Comparison of ENCODE assay signal across 15 mouse cellular contexts in genomic region chr9:52368911-52369310, GRCm38 (mm10).
DNase-seq lines count a peak whose midpoint lies in the region; ATAC-seq lines count a peak whose summit lies in the region.
"Had no signal": no experiment of that assay in that cellular context is flagged by ENCODE, and none has a peak within 500 bp of the region (broad histone marks: within the 10 kb centered on the region; RNA-seq: fewer than 3 reads in every experiment).

No protein-coding gene starts in this region.

- H3K4me3 ChIP-seq in forebrain, embryonic 13.5 days = no peak overlapping the region
- no peak overlapping the region for H3K4me3 ChIP-seq in kidney, embryonic 14.5 days (ENCODE audit: low read length)
- H3K4me3 ChIP-seq: heart, embryonic 15.5 days; left cerebral cortex, adult 2 months; stomach, embryonic 15.5 days had no signal

- H3K4me1 ChIP-seq in forebrain, embryonic 13.5 days = peaks cover 15% of the 10 kb centered on the region
- H3K4me1 ChIP-seq in kidney, embryonic 14.5 days (ENCODE audit: control insufficient read depth, insufficient read depth, low read length) = no peaks in the 10 kb centered on the region
- H3K4me1 ChIP-seq: heart, embryonic 15.5 days; stomach, embryonic 15.5 days had no signal

- DNase-seq in cerebellum, adult 9-10 months = peak; percentile 5
- DNase-seq in cerebellum, adult 8-10 months = no peak
- DNase-seq in 3T3-L1 (ENCODE audit: low read depth, low spot score) = peak; percentile 48
- peak; percentile 6 to 7 for DNase-seq in layer of hippocampus, postnatal 36 days
- DNase-seq in urinary bladder, postnatal 36 days (ENCODE audit: low spot score in 2 of 2) = no peak
- DNase-seq in spleen, postnatal 4 days (ENCODE audit: low spot score in 2 of 2) = no peak
- DNase-seq: gastrocnemius, postnatal 14 days; lung, postnatal 4 days had no signal

- H3K4me2 ChIP-seq in forebrain, embryonic 13.5 days = no peak overlapping the region; the same call in 1 of the 2 replicates
- H3K4me2 ChIP-seq in kidney, embryonic 14.5 days (replicated peaks; ENCODE audit: low read depth, low read length) = no peak overlapping the region
- H3K4me2 ChIP-seq: heart, embryonic 15.5 days; liver, embryonic 11.5 days; stomach, embryonic 15.5 days had no signal

- peak; percentile 67 for ATAC-seq in forebrain, embryonic 13.5 days
- no peak for ATAC-seq in kidney, embryonic 14.5 days (ENCODE audit: low FRiP score, low TSS enrichment)
- ATAC-seq: intestine, embryonic 16.5 days had no signal

- H3K27me3 ChIP-seq in forebrain, embryonic 13.5 days = no peaks in the 10 kb centered on the region
- H3K27me3 ChIP-seq in kidney, embryonic 14.5 days (ENCODE audit: control insufficient read depth, insufficient read depth, low read length) = no peaks in the 10 kb centered on the region
- H3K27me3 ChIP-seq: heart, embryonic 15.5 days; stomach, embryonic 15.5 days had no signal

- H3K36me3 ChIP-seq in forebrain, embryonic 13.5 days (ENCODE audit: poor library complexity, severe bottlenecking) = no peaks in the 10 kb centered on the region
- H3K36me3 ChIP-seq in kidney, embryonic 14.5 days (ENCODE audit: control insufficient read depth, insufficient read depth, low read length) = no peaks in the 10 kb centered on the region
- H3K36me3 ChIP-seq: heart, embryonic 15.5 days; stomach, embryonic 15.5 days had no signal

- peak overlapping the region; percentile 19; the same call in 1 of the 2 replicates for H3K27ac ChIP-seq in forebrain, embryonic 13.5 days
- no peak overlapping the region for H3K27ac ChIP-seq in kidney, embryonic 14.5 days (ENCODE audit: low read depth, low read length)
- H3K27ac ChIP-seq: heart, embryonic 15.5 days; left cerebral cortex, adult 2 months; stomach, embryonic 15.5 days had no signal

- 3% methylated on average over 9 of the region's 9 CpGs for WGBS in forebrain, embryonic 13.5 days
- 44% methylated on average over 9 of the region's 9 CpGs for WGBS in kidney, embryonic 14.5 days

- H3K9ac ChIP-seq in forebrain, embryonic 13.5 days = no peak overlapping the region
- no peak overlapping the region for H3K9ac ChIP-seq in kidney, embryonic 14.5 days (ENCODE audit: low read depth, low read length)
- H3K9ac ChIP-seq: heart, embryonic 15.5 days; stomach, embryonic 15.5 days had no signal

- H3K9me3 ChIP-seq in forebrain, embryonic 13.5 days (replicated peaks) = no peaks in the 10 kb centered on the region
- no peaks in the 10 kb centered on the region for H3K9me3 ChIP-seq in kidney, embryonic 14.5 days (ENCODE audit: control insufficient read depth, low read length)
- H3K9me3 ChIP-seq: heart, embryonic 15.5 days; stomach, embryonic 15.5 days had no signal

Comparison
In these comparisons a context has a peak if more than half of its experiments do, and no peak if none do; other contexts are left out.
1. DNase-seq: peak in cerebellum, adult 9-10 months (single experiment), 3T3-L1 (single experiment) and layer of hippocampus, postnatal 36 days (2 of 2); none in cerebellum, adult 8-10 months (single experiment), urinary bladder, postnatal 36 days (0 of 2) and spleen, postnatal 4 days (0 of 2).